Mouse (Mus musculus) lung, postnatal 0 days (tissue): ENCODE data around the gene Dgki.

Source experiments
- CTCF ChIP-seq: IDR thresholded peaks from 2 replicates; pipeline ENCODE4 v1.5.1; 2016; ENCODE audit warnings: antibody characterized with exemption, mild to moderate bottlenecking
- EP300 ChIP-seq: IDR thresholded peaks from 2 replicates; pipeline ENCODE4 v1.6.1; 2016; ENCODE audit warnings: antibody characterized with exemption, mild to moderate bottlenecking, control low read depth

- TF ChIP-seq CTCF: no peak
- no peak for TF ChIP-seq EP300
Observed at GRCm38 (mm10) chr6:36998942-36999341, 301.0 kb downstream of the Dgki start.
